Mouse (Mus musculus) neural tube, postnatal 0 days (tissue): ENCODE data around the gene Atp6v1g1. TPM values are rescaled to one million over a fixed set of nuclear protein-coding genes. Genes with fewer than 3 reads are reported as not detected.

Experiments
- polyA plus RNA-seq: library from polyadenylated mRNA; unstranded; fragments of >200 nt; fragmentation: Nextera tagmentation; extraction: Ambion mirVana; gene quantifications from 2 replicates; pipeline ENCODE4 v1.2.1, GENCODE M21; 2015

The Atp6v1g1 gene
- 328 and 334 TPM in 2 replicates for polyA plus RNA-seq

GRCm38 (mm10) chr4:63544494-63545230 is at the start of gene Atp6v1g1:
Gene Atp6v1g1 (plus strand): TSS chr4:63544772.

GRCm38 (mm10) chr4:63495915-63496278 is 48.7 kb upstream of the Atp6v1g1 start, which contains the start of gene Whrn:
Gene Whrn (minus strand): TSS chr4:63495991.

GRCm38 (mm10) chr4:63558407-63559081 is 14.0 kb downstream of the Atp6v1g1 start, which contains the start of gene Tmem268:
Gene Tmem268 (plus strand): TSS chr4:63558781.

Other genes with a start within 250 kb of the Atp6v1g1 start
- not detected in 2 replicates for gene Orm1, start 200.2 kb upstream of the Atp6v1g1 start, polyA plus RNA-seq
- not detected in 2 replicates for gene Orm3, start 188.6 kb upstream of the Atp6v1g1 start, polyA plus RNA-seq
- gene Orm2, start 182.3 kb upstream of the Atp6v1g1 start, polyA plus RNA-seq: not detected in 2 replicates
- 2.2 and 2.6 TPM in 2 replicates for gene Akna, start 141.4 kb upstream of the Atp6v1g1 start, polyA plus RNA-seq
- 5.4 and 5.5 TPM in 2 replicates for gene Whrn, start 48.8 kb upstream of the Atp6v1g1 start, polyA plus RNA-seq
- 3.9 and 4.1 TPM in 2 replicates for gene Tmem268, start 14.0 kb downstream of the Atp6v1g1 start, polyA plus RNA-seq
- not detected in 2 replicates for gene Gm11213, start 60.5 kb downstream of the Atp6v1g1 start, polyA plus RNA-seq
- not detected in 2 replicates for gene Tex48, start 77.7 kb downstream of the Atp6v1g1 start, polyA plus RNA-seq
- not detected in 2 replicates for gene Gm11214, start 118.6 kb downstream of the Atp6v1g1 start, polyA plus RNA-seq
- gene Tnfsf15, start 200.3 kb downstream of the Atp6v1g1 start, polyA plus RNA-seq: 0.08 TPM in 1 of 2 replicates, not detected in the other